Mouse (Mus musculus) erythroblast, embryonic 14.5 days (primary cell): ENCODE data around the gene Dnah11.

ENCODE experiments used
- GATA1 ChIP-seq: IDR thresholded peaks from 2 replicates; pipeline ENCODE4 v1.6.1; 2012; ENCODE audit warnings: low read length, inconsistent platforms, mixed read lengths
- TAL1 ChIP-seq: IDR thresholded peaks from 3 replicates; pipeline ENCODE4 v1.6.1; 2012; ENCODE audit warnings: low read length, inconsistent platforms, mixed read lengths

- TF ChIP-seq GATA1: no peak
- no peak for TF ChIP-seq TAL1
Observed at GRCm38 (mm10) chr12:117844075-117844408, 354.8 kb downstream of the Dnah11 start.
